ENCODE assay signal across 13 mouse cellular contexts in genomic region chr2:125973207-125973606, GRCm38 (mm10).
A peak's percentile ranks its signal among the peaks of the same experiment; 100 is the strongest.
DNase-seq lines count a peak whose midpoint lies in the region; ATAC-seq lines count a peak whose summit lies in the region.
"Had no signal": no experiment of that assay in that cellular context is flagged by ENCODE, and none has a peak within 500 bp of the region (broad histone marks: within the 10 kb centered on the region; RNA-seq: fewer than 3 reads in every experiment).

No protein-coding gene starts in this region.

- 0 out of 2 replicates have a peak, but pooled peaks cover 5% of the 10 kb centered on the region for H3K4me1 ChIP-seq in lung, embryonic 15.5 days
- H3K4me1 ChIP-seq in intestine, embryonic 16.5 days (ENCODE audit: control insufficient read depth, insufficient read depth, low read length): no peaks in the 10 kb centered on the region

- H3K9me3 ChIP-seq in lung, embryonic 15.5 days: no peaks in the 10 kb centered on the region
- H3K9me3 ChIP-seq in intestine, embryonic 16.5 days (ENCODE audit: control insufficient read depth, low read length): no peaks in the 10 kb centered on the region
- H3K9me3 ChIP-seq: heart, embryonic 13.5 days had no signal

- no peak overlapping the region for H3K4me3 ChIP-seq in lung, embryonic 15.5 days
- no peak overlapping the region for H3K4me3 ChIP-seq in intestine, embryonic 16.5 days (ENCODE audit: low read length)
- H3K4me3 ChIP-seq: erythroblast, embryonic 14.5 days; heart, embryonic 13.5 days; layer of hippocampus, adult 2 months had no signal

- ATAC-seq in lung, embryonic 15.5 days (ENCODE audit: borderline replicate concordance, extremely low read depth, low FRiP score, low TSS enrichment): peak; percentile 46; the same call in 1 of the 2 replicates
- ATAC-seq in intestine, embryonic 16.5 days: peak; percentile 71

- no peaks in the 10 kb centered on the region for H3K27me3 ChIP-seq in lung, embryonic 15.5 days
- no peaks in the 10 kb centered on the region for H3K27me3 ChIP-seq in intestine, embryonic 16.5 days (replicated peaks; ENCODE audit: control insufficient read depth, insufficient read depth, low read length)
- H3K27me3 ChIP-seq: heart, embryonic 13.5 days had no signal

- no peaks in the 10 kb centered on the region for H3K36me3 ChIP-seq in lung, embryonic 15.5 days
- H3K36me3 ChIP-seq in intestine, embryonic 16.5 days (ENCODE audit: control insufficient read depth, insufficient read depth, low read length): no peaks in the 10 kb centered on the region

- no peak for DNase-seq in lung, postnatal 25 days (ENCODE audit: low spot score)
- DNase-seq in embryo, embryonic 9.5 days (ENCODE audit: extremely low spot score): peak; percentile 29
- DNase-seq in mesoderm, embryonic 11.5 days (ENCODE audit: low read depth, low spot score): peak; percentile 59
- DNase-seq in liver: no peak
- no peak for DNase-seq in left cerebral cortex, adult 9 months (ENCODE audit: low spot score in 2 of 2)
- DNase-seq: cerebellum, adult 2 months; lung, postnatal 4 days had no signal

- no peak overlapping the region for H3K9ac ChIP-seq in lung, embryonic 15.5 days
- H3K9ac ChIP-seq in intestine, embryonic 16.5 days (ENCODE audit: low read depth, low read length): no peak overlapping the region
- H3K9ac ChIP-seq: heart, embryonic 13.5 days; hindbrain, embryonic 14.5 days had no signal

- no peak overlapping the region for H3K27ac ChIP-seq in lung, embryonic 15.5 days
- H3K27ac ChIP-seq in intestine, embryonic 16.5 days (ENCODE audit: low read length): no peak overlapping the region
- H3K27ac ChIP-seq: heart, embryonic 13.5 days; hindbrain, embryonic 14.5 days; layer of hippocampus, adult 2 months had no signal

- 25% methylated on average over 6 of the region's 6 CpGs for WGBS in lung, embryonic 15.5 days
- WGBS in intestine, embryonic 16.5 days: 46% methylated on average over 6 of the region's 6 CpGs

- no peak overlapping the region for H3K4me2 ChIP-seq in lung, embryonic 15.5 days
- H3K4me2 ChIP-seq in intestine, embryonic 16.5 days (ENCODE audit: low read depth, low read length): no peak overlapping the region
- H3K4me2 ChIP-seq: heart, embryonic 13.5 days; hindbrain, embryonic 14.5 days had no signal

Comparison
In these comparisons a context has a peak if more than half of its experiments do, and no peak if none do; other contexts are left out.
1. DNase-seq: peak in embryo, embryonic 9.5 days (single experiment) and mesoderm, embryonic 11.5 days (single experiment); none in lung, postnatal 25 days (single experiment), liver (single experiment) and left cerebral cortex, adult 9 months (0 of 2).